Mouse (Mus musculus) telencephalon, adult 2 months (tissue): ENCODE data around the gene Nme4.
A peak's percentile ranks its signal among the peaks of the same experiment; 100 is the strongest.
"Not testable (repeated sequence)": the region's sequence is repeated elsewhere in the genome, so short reads cannot be mapped to it uniquely, and the experiment has no call there.

Experiments
- DNase-seq: peaks from one replicate; pipeline ENCODE4 v3.0.0-alpha.2; 2011; ENCODE audit warnings: low read depth, low spot score

Gene Nme4

DNA sequence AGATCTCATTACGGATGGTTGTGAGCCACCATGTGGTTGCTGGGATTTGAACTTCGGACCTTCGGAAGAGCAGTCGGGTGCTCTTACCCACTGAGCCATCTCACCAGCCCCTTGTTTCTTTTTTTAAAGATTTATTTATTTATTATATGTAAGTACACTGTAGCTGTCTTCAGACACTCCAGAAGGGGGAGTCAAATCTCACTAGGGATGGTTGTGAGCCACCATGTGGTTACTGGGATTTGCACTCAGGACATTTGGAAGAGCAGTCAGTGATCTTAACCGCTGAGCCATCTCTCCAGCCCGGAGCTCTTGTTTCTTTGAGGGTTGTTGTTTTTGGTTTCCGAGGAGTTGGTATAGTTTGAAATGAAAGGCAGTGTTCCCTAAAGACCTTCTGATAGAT lies 19.1 kb upstream of the Nme4 start:
- DNase-seq: not testable (repeated sequence)

DNA sequence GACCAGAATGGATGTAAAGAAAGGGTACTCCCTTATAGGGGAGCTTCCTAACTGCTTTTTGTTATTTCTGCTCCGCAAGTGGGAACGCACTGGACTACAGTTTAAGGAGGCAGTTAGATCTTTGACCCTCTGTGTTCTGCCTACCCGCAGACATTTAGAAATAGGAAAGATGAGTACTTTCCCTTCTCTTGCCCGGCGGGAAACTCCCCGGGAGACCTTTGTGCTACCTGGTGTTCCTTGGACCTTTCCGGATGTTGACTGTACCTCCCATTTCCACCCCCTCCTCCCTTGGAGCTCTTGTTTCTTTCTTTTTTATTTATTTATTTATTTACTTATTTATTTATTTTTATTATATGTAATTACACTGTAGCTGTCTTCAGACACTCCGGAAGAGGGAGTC lies 18.7 kb upstream of the Nme4 start:
- DNase-seq: no peak

DNA sequence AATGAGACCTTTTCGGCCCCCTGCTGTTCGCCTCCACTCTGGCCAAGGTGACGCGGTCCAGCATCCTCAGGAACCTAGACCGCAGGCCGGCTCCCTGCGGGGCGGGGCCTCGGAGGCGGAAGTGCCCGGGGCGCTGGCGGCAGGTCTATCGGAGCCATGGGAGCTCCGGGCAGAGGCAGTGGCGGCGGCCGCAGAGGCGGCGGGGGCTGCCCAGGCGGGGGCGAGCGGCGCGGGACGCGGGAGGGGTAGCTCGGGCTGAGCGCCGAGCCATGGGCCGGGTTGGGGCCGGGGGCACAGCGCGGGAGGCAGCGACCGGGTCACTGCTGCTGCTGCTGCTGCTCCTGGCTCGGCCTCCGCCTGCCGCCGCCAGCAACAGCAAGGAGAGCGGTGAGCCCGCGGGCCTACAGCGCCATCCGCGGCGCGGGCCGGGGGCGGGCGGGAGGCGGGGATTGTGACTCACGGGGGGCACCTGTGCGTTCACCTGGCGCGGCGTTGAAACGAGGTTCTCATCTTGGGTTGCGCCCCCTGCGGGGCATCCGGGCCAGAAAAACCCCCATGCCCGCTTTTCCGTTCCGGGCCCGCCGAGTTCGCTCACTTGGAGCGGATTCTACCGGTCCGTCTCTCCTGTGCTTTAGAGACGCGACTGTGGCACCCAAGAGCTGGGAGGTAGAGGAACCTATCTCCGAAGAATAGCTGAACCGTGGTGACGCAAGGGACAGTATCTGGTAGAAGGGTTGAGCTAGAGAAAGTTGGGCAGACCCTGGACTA lies 18.0 kb upstream of the Nme4 start, which contains the start of gene Tmem8:
Gene Tmem8 (plus strand): TSS at position 119 of the 768 bp plus-strand sequence.
- DNase-seq: no peak

DNA sequence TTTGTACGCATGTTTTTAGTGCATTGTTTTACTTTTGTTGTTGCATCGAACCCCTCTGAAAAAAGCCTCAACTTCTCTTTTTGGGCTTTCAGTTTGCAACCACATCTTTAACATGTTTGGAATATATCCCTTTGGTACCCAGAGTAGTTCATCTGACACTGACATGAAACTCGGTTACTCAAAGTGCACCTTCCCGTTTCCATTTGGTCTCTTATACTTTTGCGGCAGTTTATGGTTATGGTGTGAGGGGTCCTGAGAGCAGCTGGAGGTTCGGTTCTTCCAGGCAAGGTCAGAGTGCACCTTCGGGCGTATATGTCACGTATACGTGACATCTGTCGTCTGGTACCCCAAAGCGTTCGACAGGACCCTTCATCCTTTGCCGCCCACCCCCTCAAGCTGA lies 17.3 kb upstream of the Nme4 start:
- DNase-seq: no peak

DNA sequence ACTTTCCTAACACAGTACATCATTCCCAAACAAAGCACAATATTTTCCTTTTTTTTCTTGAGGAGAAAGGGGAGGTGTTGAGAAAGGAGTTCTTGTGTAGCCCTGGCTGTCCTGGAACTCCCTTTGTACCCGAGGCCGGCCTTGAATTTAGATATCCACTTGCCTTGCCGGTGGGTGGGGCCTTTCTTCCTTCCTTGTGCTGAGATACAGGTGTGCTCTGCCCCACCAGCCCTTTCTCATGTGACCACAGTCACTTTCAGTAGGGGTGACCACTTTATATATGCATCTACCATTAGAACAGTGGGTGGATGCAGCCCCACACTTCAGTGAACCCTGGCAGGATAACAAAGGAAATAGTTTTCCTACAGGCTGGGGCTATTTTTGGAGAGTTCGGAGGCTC lies 16.3 kb upstream of the Nme4 start:
- DNase-seq: no peak

DNA sequence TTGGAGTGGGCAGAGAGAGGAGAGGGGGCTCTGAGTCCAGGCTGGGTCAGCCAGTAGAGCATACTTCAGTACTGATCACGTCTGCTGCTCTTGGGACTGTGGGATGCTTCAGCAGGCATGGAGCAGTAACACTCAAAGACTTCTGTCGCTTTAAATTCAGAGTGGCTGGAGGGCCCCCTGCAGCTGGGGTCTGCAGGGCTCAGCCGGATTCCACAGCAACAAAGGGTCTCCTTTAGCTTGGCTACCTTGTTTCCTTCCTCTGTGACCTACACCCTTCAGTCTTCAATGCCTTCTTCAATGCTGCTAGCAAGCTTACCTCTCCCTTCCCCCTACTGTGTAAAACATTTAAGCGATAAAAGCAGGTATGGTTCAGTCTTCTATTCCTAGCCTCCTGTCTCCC lies 15.6 kb upstream of the Nme4 start:
- DNase-seq: no peak

DNA sequence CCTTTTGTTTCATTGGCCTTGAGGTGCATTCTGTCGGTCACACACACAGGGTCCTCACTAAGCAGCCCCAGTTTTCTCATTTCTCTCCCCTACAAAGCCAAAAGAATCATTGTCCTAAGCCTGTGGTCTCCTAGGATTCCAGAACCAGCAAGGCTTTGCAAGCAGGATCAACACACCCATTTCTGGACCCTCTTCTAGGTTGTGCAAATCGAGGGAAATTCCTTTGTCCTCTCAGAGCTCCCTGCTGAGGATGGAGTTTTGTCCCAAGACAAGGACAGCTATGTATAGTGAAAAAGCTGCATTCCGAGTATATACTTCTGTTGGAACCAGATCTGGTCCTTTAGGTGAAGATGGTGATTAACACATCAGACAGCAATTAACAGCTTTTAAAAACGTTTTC lies 14.8 kb upstream of the Nme4 start:
- DNase-seq: no peak

DNA sequence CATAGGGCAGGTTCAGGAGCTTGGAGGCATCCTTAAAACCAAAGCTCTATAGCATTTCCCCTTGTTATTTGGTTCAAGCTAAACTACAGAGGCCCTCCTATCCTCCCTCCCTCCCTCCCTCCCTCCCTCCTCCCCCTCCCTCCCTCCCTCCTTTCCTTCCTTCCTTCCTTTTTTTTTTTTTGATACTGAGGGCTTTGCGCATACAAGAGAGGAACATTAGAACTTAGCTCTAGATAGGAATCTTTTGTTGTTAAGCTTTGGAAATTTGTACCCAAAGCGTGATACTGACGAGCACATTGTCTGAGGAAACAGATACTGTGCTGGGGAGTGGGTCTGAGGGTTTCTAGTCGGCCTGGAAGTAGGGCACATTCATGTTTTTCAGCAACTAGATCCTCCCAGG lies 10.2 kb upstream of the Nme4 start:
- no peak for DNase-seq

DNA sequence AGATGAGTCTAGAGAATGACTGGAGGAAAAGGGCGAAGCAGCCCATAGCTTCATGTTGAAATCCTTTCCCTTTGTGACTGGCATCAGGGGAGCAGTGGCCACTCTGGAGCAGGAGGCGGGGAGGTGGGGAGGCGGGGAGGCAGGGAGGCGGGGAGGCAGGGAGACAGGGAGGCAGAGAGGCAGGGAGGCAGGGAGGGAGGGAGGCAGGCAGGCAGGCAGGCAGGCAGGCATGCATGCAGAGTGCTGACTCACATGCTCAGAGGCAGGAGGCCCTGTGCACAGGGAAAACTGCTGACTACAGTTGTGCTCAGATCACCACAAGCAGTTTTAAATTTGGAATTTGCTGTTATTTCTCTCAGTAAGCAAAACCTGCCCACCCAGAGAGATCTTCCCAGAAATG lies 6.1 kb upstream of the Nme4 start:
- no peak for DNase-seq

DNA sequence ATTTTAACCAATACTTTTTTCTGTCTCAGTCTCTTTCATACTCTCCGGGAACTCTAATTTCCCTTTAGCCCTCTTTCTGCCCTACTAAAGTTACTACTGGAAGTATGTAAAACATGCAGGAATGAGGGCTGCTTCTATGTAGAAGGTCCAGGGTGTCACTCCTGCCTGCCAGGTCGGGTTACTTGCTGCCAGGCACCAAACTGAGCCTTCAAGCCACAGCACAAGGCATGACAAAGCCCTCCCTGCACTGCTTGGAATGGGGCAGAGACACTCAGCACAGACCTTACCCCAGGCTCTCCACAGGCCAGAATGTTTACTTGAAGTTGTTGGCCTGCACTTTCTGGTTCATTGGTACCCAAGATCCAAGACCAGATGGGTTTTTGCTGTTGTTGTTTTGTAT lies 4.8 kb upstream of the Nme4 start:
- no peak for DNase-seq

DNA sequence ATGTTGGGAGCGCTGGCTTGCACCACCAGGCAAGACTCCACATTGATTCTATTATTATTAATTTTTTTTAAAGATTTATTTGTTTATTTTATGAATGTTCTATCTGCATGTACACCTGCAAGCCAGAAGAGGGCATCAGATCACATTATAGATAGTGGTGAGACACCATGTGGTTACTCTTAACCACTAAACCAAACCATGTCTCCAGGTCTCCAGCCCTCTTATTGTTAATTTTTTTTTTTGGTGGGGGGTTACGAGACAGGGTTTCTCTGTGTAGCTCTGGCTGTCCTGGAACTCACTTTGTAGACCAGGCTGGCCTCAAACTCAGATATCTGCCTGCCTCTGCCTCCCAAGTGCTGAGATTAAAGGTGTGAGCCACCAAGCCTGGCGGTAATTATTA lies 3.9 kb upstream of the Nme4 start:
- DNase-seq: not testable (repeated sequence)

DNA sequence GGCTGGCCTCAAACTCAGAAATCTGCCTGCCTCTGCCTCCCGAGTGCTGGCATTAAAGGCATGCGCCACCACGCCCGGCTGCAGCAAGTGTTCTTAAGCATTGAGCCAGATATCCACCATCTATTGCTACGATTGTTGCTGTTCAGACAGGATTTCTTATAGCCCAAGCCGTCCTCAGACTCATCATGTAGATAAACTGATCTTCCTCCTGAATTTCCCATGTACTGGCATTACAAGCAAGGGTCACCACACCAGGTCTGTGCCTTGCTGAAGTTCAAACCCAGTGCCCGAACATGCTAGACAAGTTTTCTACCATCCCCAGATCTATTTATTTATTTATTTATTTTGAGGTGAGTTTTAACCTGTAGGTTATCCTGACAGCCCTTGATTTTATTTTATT lies 3.1 kb upstream of the Nme4 start:
- no peak for DNase-seq

DNA sequence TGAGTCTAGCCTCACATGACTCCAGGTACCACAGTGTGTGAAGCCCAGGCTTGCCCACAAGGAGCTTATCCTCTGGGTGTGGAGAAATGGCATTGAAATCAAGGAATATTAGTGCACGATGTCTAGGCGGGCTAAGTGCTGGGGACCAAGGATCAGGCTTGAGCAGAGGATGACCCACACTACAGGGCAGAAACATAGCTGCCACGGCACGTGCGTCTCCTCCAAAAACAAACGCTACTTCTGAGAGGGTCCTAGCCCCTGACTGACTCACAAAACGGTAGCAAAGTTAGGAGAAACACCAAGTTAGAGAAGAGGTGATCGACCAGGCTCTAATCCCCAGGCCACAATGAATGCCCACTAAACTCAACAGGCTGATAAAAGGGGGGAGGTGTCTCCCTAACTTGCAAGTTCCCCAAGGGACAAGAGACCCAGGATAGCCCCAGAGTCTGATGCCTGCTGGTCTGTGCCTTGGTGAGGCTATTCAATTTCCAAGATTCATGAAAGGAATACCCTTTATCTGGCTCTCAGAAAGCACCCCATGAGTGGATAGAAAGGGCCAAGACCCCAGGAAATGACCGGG lies 781 bp downstream of the Nme4 start:
- DNase-seq: no peak

DNA sequence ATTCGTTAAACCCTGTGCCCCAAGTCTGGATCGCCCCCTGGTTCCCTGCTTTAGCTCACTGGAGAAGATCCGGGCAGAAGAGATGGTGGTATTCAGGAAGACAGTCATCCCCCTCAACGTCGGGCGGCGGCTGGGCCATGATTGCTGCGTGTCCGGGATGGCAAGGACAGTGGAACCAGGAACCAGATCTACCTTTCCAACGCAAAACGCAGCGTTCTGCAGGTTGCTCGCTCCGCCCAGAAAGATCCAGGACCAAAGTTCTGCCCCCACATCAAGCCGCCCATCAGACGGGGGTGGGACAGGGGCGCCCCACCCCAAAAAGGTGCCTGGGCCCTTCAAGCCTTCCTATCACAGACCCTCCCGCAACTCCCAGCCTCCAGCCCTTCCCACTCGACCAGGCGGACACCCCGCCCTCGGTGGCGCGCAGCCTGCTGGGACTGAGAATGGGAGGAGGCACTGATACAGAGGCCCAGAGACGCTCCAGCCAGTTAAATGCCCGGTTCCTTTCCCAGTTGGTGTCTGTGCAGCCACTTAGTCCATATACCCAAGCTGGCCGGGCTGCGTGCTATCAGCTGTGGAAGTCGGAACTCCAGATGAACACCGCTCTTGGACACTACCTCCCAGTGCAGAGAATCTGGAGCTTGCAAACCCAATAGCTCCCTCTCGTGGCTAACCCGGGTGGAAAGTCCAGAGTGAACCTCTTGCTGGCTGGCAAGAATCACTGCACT lies 5.3 kb downstream of the Nme4 start, which contains the start of gene Decr2:
Gene Decr2 (minus strand): TSS at position 433 of the 728 bp plus-strand sequence.
- peak; percentile 92 for DNase-seq

DNA sequence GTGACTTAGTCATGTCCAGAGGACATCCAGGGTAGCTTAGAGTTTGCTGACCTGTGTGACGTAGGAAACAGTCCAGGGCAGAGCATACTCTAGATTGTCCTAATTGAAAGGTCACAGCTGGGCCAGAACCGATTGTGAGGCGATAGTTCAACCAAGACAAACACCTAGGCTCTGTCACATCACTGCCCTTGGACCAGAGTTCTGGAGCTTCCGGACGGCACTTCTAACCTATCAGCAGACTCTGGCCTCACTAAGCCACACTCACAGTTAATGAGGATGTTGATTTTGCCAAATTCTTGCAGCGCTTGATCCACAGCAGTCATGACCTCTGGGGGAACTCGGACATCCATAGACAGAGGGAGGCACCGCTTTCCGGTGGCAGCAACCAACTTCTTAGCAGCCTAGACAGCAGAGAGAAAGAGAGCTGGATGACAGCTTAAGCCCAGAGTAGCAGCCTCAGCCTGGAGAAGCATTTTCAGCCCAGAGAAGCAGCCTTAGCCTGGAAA lies 8.3 kb downstream of the Nme4 start:
- DNase-seq: no peak

DNA sequence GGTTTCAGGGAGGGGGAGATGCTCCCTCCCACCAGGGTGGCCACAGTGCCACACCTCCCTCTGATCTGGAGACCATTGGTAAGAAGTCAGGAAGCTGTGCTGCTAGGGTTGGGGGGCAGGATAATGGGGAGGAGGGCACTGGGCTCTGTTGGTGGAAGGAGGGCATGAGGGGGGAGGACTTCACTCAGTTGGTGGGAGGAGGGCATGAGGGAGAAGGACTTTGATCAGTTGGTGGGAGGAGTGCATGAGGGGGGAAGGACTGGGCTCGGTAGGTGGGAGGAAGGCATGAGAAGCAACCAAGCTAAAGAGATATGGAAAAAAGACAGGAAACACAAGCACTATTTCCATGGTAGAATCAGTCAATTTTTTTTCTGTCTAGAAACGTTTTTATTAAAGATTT lies 14.5 kb downstream of the Nme4 start:
- no peak for DNase-seq

DNA sequence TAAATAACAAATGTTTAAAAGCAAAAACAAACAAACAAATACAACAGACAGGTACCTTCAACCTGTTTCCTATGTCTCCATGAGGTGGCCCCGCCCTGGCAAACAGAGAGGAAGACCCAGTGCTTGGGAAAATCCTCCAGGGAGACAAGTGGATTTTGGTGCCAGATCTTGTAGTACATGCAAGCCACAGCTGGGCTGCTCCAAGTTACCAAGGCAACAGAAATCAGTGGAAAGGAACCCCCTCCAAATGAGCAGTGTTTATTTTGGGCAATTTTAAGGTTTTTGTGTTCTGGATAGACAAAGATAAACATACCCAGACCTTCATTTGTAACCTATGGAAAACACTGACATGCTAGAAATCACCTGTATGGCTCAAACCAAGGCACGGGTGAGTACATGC lies 16.6 kb downstream of the Nme4 start:
- DNase-seq: no peak

DNA sequence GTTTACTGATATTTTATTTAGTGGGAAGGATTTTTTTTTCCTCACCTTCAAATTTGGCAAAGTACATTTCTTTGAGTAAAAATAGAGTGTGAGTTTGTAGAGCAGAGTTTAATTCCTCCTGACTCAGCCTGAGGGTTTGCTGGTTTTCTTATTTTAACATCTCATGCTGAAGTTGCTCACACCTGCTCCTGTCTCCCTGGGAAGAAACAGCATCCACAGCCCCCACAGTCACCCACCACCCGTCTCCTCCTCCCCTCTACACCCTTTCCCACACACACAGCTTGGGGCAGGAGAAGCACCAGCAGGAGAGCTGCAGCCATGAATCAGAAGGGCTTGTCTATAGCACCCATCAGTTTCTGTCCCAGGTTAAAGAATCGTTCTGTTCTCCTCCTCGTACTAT lies 20.2 kb downstream of the Nme4 start:
- DNase-seq: peak; percentile 89

DNA sequence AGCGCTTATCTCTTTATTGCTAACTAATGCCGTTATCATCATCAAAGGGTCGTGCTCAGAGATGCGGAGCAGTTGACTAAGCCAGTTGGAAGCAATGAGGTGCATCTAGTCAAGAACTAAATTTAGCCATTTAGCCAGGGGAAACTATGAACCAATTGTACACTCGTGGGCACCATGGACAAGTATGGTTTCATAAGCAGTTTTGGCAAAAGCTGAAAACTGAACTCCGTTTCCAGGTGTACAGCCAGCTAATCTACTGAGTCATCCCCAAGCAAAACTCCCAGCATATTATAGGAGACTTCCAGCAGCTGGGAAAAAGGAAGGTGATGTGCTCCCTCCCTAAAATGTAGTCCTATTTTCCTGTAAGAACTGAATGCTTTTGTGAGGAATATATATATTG lies 25.3 kb downstream of the Nme4 start:
- no peak for DNase-seq

DNA sequence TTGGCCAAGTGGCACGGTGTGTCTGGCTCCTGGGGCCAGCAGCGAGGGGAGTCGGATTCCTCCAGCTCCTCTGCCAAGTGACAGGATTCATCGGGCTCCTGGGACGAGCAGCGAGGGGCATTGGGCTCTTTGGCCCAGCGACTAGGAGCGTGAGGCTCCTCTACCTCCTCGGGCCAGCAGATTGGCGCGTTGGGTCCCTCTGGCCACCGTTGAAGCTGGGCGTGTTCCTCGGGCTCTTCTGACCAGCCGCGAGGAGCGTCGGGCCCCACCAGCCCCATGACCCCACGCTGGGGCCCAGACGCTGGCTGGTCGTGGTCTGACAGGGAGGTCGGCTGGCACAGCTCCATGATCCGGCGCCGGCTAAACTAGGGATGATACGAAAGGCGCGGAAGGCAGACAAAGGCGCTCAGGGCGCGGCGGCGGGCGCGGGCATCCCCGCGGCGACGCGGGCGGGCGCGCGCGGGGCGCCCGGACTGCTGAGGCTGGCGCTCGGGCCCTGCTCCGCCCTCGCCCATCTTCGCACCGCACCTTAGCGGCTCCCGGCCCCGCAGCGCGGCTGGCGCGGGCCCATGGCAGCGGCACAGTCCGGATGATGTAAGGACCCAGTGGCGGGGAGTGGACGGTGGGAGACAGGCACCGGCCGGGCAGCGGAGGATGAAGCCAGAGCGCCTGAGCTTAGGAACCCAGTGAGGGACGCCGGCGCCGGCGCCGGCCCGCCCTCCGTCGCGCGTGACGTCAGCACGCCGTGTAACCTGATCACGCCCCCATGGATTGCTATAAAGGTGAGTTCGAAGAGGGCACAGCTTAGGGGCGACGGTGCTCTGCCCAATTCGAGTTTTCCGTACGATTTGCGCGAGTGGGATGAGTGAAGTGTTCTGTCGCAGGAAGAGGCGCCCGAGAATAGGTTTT lies 26.3 kb downstream of the Nme4 start, which contains the start of gene Rab11fip3:
Gene Rab11fip3 (minus strand): TSS at position 725 of the 909 bp plus-strand sequence.
- DNase-seq: peak; percentile 89

DNA sequence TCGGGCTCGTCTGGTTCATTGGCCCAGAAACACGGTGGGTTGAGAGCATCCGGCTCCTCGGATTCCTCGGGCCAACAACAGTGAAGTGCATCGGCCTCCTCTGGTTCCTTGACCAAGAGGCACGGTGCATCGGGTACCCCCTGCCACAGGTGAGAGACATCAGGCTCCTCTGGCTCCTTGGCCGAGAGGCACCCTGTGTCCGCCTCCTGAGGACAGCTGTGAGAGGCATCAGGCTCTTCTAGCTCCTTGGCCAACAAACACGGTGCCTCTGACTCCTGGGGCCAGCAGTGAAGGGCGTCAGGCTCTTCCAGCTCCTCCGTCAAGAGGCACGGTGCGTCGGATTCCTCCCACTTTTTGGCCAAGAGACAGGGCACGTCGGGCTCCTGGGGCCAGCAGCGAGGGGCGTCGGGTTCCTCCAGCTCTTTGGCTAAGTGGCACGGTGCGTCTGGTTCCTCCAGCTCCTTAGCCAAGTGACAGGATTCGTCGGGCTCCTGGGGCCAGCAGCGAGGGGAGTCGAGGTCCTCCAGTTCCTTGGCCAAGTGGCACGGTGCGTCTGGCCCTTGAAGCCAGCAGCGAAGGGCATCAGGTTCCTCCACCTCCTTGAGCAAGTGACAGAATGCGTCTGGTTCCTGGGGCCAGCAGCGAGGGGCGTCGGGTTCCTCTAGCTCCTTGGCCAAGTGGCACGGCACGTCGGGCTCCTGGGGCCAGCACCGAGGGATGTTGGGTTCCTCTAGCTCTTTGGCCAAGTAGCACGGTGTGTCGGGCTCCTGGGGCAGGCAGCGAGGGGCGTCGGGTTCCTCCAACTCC lies 27.2 kb downstream of the Nme4 start:
- DNase-seq: no peak
